Mouse (Mus musculus): Measurements from ENCODE around the gene Itsn2.
"Not testable (repeated sequence)": the region's sequence is repeated elsewhere in the genome, so short reads cannot be mapped to it uniquely, and the experiment has no call there.

Gene Itsn2

GRCm38 (mm10) chr12:4708881-4709604 lies 116.6 kb downstream of the Itsn2 start:
- no peak for DNase-seq (ENCODE audit: low spot score in 2 of 2)

- no peak for DNase-seq (ENCODE audit: low spot score in 2 of 2)
These were observed 117.5 kb downstream of the Itsn2 start for GRCm38 (mm10) chr12:4709926-4710325.

DNA sequence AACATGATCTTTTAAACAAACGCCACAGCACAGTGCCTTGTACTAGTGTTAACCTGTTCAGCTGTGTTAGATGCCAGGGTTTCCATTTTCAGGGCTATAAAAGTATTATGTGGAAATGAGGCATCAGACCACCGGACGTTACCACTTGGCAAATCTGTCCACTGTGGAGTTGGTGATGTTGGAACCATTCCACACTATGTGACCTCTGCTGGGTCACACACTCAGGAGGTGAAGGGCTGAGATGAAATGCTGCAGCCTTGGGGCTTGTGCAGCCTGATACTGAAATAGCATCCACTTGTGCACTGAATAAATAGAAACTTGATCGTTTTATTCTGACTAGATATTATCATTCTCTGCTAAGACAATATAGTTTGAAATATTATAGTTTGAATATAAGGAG lies 120.9 kb downstream of the Itsn2 start:
- DNase-seq (ENCODE audit: low spot score in 2 of 2) = no peak

- no peak for DNase-seq (ENCODE audit: low spot score in 2 of 2)
These were observed 123.2 kb downstream of the Itsn2 start for GRCm38 (mm10) chr12:4715606-4716005.

- DNase-seq (ENCODE audit: low spot score in 2 of 2) = peak in 1 of 2 experiments; percentile 74
These were observed 125.0 kb downstream of the Itsn2 start for GRCm38 (mm10) chr12:4717417-4717816.

GRCm38 (mm10) chr12:4719066-4719761 lies 126.8 kb downstream of the Itsn2 start:
- no peak for DNase-seq (ENCODE audit: low spot score in 2 of 2)

- peak in 1 of 2 experiments; percentile 32 for DNase-seq (ENCODE audit: low spot score in 2 of 2)
These were observed 127.6 kb downstream of the Itsn2 start for GRCm38 (mm10) chr12:4719762-4720754.

- DNase-seq (ENCODE audit: low spot score in 2 of 2) = no peak
These were observed 136.7 kb downstream of the Itsn2 start for GRCm38 (mm10) chr12:4729165-4729564.

- DNase-seq (ENCODE audit: low spot score in 2 of 2) = no peak
These were observed 139.2 kb downstream of the Itsn2 start for GRCm38 (mm10) chr12:4731629-4732028.

DNA sequence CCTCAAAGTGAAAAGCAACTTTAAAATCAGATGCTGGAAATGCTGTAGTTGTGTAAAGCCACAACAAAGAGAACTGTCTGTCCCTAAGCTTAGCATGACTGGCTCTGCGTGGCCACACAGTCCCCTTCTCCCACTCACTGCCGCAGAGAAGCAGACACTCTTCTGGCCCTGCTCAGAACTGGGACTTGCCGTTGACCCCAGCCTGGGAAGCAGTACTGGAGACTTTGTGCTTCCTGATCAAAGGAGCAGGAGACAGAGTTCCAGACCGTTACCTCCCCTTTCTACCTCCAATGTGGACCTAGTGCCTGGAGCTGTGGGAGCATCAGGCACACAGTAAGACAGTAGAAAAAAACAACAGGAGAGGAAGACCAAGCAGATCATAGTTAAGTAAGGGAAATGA lies 139.9 kb downstream of the Itsn2 start:
- DNase-seq (ENCODE audit: low spot score in 2 of 2) = no peak

- DNase-seq (ENCODE audit: low spot score in 2 of 2) = no peak
These were observed 145.7 kb downstream of the Itsn2 start, which contains the start of gene Fam228a for GRCm38 (mm10) chr12:4738031-4738576. Gene Fam228a (minus strand): TSS chr12:4738430.

DNA sequence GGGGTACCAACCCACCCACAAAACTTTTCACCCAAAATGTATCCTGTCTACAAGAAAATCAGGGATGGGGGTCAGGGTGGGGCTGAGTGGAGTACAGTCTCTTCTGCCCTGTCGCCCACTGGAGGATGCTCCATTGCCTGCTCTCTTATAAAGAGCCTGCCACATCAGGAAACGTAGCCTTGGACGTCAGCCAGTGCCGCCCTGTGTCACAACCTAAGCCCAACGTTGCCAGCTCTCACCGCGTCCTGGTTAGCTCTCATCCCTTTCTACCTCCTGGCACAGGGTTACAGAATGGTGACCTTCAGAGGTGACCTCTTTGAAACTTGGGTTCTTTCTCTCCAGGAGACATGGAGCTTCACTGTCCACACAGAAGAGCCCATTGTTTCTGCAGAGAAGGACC lies 148.4 kb downstream of the Itsn2 start:
- DNase-seq (ENCODE audit: low spot score in 2 of 2) = no peak

DNA sequence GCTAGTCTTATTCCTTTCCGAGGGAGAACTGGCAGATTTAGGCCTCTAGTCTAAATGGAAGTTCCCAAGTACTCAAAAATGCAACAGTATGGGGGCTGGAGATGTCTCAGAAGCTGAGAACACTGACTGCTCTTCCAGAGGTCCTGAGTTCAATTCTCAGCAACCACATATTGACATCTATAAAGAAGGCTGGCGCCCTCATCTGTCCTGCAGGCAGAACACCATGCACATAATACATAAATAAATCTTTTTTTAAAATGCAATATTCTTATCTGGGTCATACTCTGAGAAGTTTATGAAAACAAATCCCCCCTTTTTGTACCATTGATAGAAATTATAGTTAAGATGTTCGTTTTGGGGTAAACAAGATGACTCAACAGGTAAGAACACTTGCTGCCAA lies 149.7 kb downstream of the Itsn2 start:
- no peak for DNase-seq (ENCODE audit: low spot score in 2 of 2)

- no peak for DNase-seq (ENCODE audit: low spot score in 2 of 2)
These were observed 152.0 kb downstream of the Itsn2 start for GRCm38 (mm10) chr12:4744486-4744885.

DNA sequence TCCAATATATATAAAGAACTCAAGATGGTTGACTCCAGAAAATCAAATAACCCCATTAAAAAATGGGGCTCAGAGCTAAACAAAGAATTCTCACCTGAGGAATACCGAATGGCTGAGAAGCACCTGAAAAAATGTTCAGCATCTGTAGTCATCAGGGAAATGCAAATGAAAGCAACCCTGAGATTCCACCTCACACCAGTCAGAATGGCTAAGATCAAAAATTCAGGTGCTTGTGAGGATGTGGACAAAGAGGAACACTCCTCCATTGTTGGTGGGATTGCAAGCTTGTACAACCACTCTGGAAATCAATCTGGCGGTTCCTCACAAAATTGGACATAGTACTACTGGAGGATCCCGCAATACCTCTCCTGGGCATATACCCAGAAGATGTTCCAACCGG lies 162.0 kb downstream of the Itsn2 start:
- not testable (repeated sequence) for DNase-seq (ENCODE audit: low spot score in 2 of 2)

- DNase-seq (ENCODE audit: low spot score in 2 of 2) = no peak
These were observed 164.6 kb downstream of the Itsn2 start for GRCm38 (mm10) chr12:4757060-4757459.
